Mouse (Mus musculus) ES-Bruce4 (cell line): ENCODE results near the gene Ift46. TPM values are rescaled to one million over a fixed set of nuclear protein-coding genes. Genes with fewer than 3 reads are reported as not detected.
A peak's percentile ranks its signal among the peaks of the same experiment; 100 is the strongest.
"Not testable (repeated sequence)": the region's sequence is repeated elsewhere in the genome, so short reads cannot be mapped to it uniquely, and the experiment has no call there.

Experiments
- H3K27ac ChIP-seq: 2 replicates; pipeline ENCODE4 v1.5.1; 2012; ENCODE audit warnings: low read length, inconsistent platforms; ENCODE audit not compliant: insufficient read depth
- H3K27me3 ChIP-seq: 2 replicates; pipeline ENCODE4 v1.6.1; 2012; ENCODE audit warnings: mild to moderate bottlenecking, low read length, inconsistent platforms; ENCODE audit not compliant: control insufficient read depth, poor library complexity, insufficient read depth, severe bottlenecking
- H3K36me3 ChIP-seq: 2 replicates; pipeline ENCODE4 v1.6.1; 2012; ENCODE audit warnings: inconsistent platforms, mild to moderate bottlenecking, low read length, moderate library complexity; ENCODE audit not compliant: control insufficient read depth, poor library complexity, insufficient read depth, severe bottlenecking
- H3K4me1 ChIP-seq: one replicate; pipeline ENCODE4 v1.8.1; 2011; ENCODE audit warnings: low read length; ENCODE audit not compliant: control insufficient read depth, insufficient read depth
- H3K4me3 ChIP-seq: 2 replicates; pipeline ENCODE4 v1.5.1; 2011; ENCODE audit warnings: low read depth, mild to moderate bottlenecking, low read length
- H3K9ac ChIP-seq: 2 replicates; pipeline ENCODE4 v1.6.1; 2012; ENCODE audit warnings: low read depth, mild to moderate bottlenecking, inconsistent platforms; ENCODE audit not compliant: poor library complexity, severe bottlenecking
- H3K9me3 ChIP-seq: replicated peaks from 2 replicates; pipeline ENCODE4 v1.6.1; 2012; ENCODE audit warnings: mild to moderate bottlenecking, low read length, inconsistent platforms; ENCODE audit not compliant: control insufficient read depth, poor library complexity, insufficient read depth, severe bottlenecking
- CTCF ChIP-seq: IDR thresholded peaks from one replicate; pipeline ENCODE4 v1.8.1; 2011; ENCODE audit warnings: low read depth, low read length
- EP300 ChIP-seq: IDR thresholded peaks from 2 replicates; pipeline ENCODE4 v1.6.1; 2011; ENCODE audit warnings: low read depth, low read length; ENCODE audit not compliant: insufficient read depth
- POLR2A ChIP-seq: IDR thresholded peaks from one replicate; pipeline ENCODE4 v1.8.1; 2011; ENCODE audit warnings: low read length; ENCODE audit not compliant: insufficient read depth
- polyA plus RNA-seq: library from polyadenylated mRNA; stranded (reverse); fragments of >200 nt; gene quantifications from 2 replicates; pipeline ENCODE4 v1.2.4, GENCODE M21; 2011; ENCODE audit warnings: low read depth; ENCODE audit not compliant: missing spikeins, insufficient read depth, insufficient read length

The Ift46 gene
- polyA plus RNA-seq, 1 experiment = 336 TPM

DNA sequence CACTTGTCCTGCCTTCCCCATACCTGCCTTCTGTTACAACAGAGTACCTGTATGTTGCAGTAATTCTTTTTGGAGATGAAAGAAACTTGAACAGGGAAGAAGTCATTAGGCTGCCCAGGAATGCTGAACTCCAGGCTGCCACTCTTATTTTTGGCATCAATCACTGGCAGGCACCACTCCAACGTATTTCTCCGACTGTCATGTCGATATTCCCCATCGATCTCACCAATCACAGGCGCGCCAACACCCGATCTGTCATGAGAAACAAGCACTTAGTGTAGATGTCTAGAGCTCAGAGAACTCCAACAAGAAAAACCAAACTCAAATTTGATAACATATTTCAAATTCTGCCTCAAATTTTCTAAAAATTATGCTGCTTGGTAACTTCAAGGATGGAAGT, 22.3 kb upstream of the Ift46 start:
- Histone ChIP-seq H3K27ac (no peak overlapping the region), H3K36me3 (peaks cover 58% of the 10 kb centered on the region), H3K9me3 (no peaks in the 10 kb centered on the region), H3K4me3 (no peak overlapping the region), H3K4me1 (no peaks in the 10 kb centered on the region), H3K9ac (no peak overlapping the region), H3K27me3 (no peaks in the 10 kb centered on the region)
- TF ChIP-seq EP300 = no peak
- no peak for TF ChIP-seq CTCF
- no peak for TF ChIP-seq POLR2A

DNA sequence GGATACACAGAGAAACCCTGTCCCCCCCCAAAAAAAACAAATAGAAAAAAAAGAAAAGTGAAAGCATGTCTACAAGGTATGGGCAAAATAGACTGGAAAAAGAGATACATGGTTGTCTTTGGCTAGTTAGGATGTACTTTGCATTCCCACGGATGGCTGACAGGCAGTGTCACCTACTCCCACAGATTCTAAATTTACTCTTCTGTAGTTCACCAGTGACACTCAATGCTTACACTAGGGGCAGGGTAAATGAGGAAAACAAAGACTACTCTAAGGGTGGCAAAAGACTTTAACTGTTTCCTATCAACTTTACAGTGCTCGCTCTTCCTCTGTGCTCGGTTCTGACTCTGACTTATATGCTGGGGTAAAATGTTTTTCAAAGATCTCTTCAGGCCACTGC, 21.0 kb upstream of the Ift46 start:
- H3K27me3 ChIP-seq = no peaks in the 10 kb centered on the region
- H3K9ac ChIP-seq = no peak overlapping the region
- H3K27ac ChIP-seq = no peak overlapping the region
- H3K36me3 ChIP-seq = peaks cover 66% of the 10 kb centered on the region
- no peaks in the 10 kb centered on the region for H3K4me1 ChIP-seq
- H3K4me3 ChIP-seq = no peak overlapping the region
- no peaks in the 10 kb centered on the region for H3K9me3 ChIP-seq
- TF ChIP-seq CTCF (no peak), EP300 (no peak), POLR2A (no peak)

DNA sequence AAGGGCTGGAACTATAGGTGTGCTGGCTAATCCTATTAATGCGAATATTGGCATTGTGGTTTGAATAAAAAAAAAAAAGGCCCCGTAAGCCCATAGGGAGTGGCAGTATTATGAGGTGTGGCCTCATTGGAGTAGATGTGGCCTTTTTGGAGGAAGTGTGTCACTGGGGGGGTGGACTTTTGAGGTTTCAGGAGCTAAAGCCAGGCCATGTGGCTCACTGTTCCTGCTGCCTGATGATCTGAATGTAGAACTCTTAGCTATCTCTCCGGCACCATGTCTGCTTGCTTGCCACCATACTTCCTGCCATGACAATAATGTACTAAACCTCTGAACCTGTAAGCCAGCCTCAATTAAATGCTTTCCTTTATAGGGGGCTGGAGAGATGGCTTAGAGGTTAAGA, 20.4 kb upstream of the Ift46 start:
- H3K36me3 ChIP-seq = peaks cover 71% of the 10 kb centered on the region
- H3K27ac ChIP-seq = no peak overlapping the region
- H3K9ac ChIP-seq = no peak overlapping the region
- no peaks in the 10 kb centered on the region for H3K4me1 ChIP-seq
- H3K27me3 ChIP-seq = no peaks in the 10 kb centered on the region
- TF ChIP-seq POLR2A (no peak), EP300 (no peak), CTCF (no peak)
- H3K9me3 ChIP-seq = no peaks in the 10 kb centered on the region
- H3K4me3 ChIP-seq = no peak overlapping the region

DNA sequence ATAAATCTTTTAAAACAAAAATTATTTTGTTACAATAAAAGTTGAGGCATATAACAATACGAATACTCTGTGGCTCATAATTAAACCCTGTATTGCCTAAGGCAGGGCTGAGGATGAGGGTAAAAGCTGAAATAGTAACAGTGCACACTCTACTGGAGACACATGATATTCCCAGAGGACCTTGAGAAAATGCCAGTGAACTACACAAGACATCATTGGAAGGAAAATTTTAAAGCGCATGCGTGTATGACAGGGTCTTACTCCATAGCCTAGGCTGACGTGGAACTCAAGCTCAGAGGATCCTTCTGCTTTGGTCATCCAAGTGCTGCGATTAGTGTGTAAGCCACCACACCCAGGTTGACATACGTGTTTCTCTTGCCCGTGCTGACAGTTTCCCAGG, 19.2 kb upstream of the Ift46 start:
- H3K4me3 ChIP-seq = no peak overlapping the region
- TF ChIP-seq CTCF (no peak), POLR2A (no peak), EP300 (no peak)
- peaks cover 79% of the 10 kb centered on the region for H3K36me3 ChIP-seq
- no peaks in the 10 kb centered on the region for H3K27me3 ChIP-seq
- no peaks in the 10 kb centered on the region for H3K9me3 ChIP-seq
- no peak overlapping the region for H3K27ac ChIP-seq
- no peak overlapping the region for H3K9ac ChIP-seq
- no peaks in the 10 kb centered on the region for H3K4me1 ChIP-seq

DNA sequence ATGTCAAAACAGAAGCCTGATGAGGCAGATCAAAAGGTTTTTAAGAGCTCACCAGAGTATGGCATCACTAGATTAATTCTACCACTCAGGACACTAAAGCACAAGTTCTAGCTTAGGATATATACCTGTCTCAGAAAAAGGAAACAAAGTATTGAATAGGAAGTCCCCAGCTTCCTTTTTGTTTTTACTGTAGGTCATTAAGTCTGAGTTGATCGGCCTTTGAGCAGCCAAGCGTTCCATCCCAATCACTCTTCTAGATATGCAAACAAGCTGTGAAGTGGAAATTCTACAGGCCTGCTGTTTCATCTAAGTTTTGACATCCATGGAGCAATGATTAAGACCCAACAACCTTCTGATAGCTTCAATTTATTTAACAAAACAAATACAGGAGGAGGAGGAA, 6.8 kb upstream of the Ift46 start:
- TF ChIP-seq POLR2A (no peak), CTCF (no peak), EP300 (no peak)
- Histone ChIP-seq H3K4me3 (no peak overlapping the region), H3K36me3 (peaks cover 43% of the 10 kb centered on the region), H3K27ac (no peak overlapping the region), H3K9me3 (no peaks in the 10 kb centered on the region), H3K9ac (no peak overlapping the region), H3K27me3 (no peaks in the 10 kb centered on the region), H3K4me1 (peaks cover 4% of the 10 kb centered on the region)

DNA sequence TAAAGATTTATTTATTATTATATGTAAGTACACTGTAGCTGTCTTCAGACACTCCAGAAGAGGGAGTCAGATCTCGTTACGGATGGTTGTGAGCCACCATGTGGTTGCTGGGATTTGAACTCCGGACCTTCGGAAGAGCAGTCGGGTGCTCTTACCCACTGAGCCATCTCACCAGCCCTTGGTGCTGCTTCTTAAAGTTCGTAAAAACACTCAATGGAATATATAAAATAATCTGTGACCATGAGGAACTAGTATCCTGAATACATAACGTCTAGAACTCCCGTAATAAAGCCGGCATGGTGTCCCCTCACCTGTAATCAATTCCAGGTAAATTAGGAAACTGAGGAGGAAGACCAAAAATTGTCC, 304 bp downstream of the Ift46 start:
- H3K27me3 ChIP-seq, H3K36me3 ChIP-seq, H3K4me1 ChIP-seq, H3K9me3 ChIP-seq: not testable (repeated sequence)
- H3K4me3 ChIP-seq = peak overlapping the region; percentile 67
- peak overlapping the region; percentile 77 for H3K27ac ChIP-seq
- peak overlapping the region; percentile 97 for H3K9ac ChIP-seq

DNA sequence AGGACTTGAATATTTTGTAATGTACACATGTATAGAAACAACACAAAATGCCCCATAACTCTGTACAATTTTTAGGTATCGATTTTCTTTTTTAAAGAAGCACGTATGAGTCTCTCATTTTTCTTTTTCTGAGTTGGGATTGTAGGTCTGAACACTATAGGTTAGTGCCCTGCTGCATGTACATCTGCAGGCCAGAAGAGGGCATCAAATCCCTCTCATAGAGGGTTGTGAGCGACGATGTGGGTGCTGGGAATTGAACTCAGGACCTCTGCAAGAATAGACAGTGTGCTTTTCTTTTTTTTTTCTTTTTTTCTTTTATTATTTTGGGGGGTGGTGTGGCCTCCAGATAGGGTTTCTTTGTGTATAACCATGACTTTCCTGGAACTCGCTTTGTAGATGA, 3.7 kb downstream of the Ift46 start:
- peak overlapping the region; percentile 93 for H3K27ac ChIP-seq
- H3K9me3 ChIP-seq = no peaks in the 10 kb centered on the region
- H3K4me1 ChIP-seq = no peaks in the 10 kb centered on the region
- TF ChIP-seq EP300 (no peak), CTCF (peak; percentile 16)
- no peak overlapping the region for H3K9ac ChIP-seq
- H3K36me3 ChIP-seq = peaks cover 16% of the 10 kb centered on the region
- no peak overlapping the region for H3K4me3 ChIP-seq
- H3K27me3 ChIP-seq = no peaks in the 10 kb centered on the region
